Mouse (Mus musculus) intestine, postnatal 0 days (tissue): ENCODE results near the gene Ankrd37. TPM values are rescaled to one million over a fixed set of nuclear protein-coding genes. Genes with fewer than 3 reads are reported as not detected.

ENCODE experiments used
- ATAC-seq: fragments of 200-750 bp; cut with Nextera tagmentation; 2 replicates; pipeline ENCODE4 v1.8.0; 2017; ENCODE audit warnings: mild to moderate bottlenecking, moderate TSS enrichment, moderate library complexity
- H3K27ac ChIP-seq: fragments of 300-500 bp; sonication (generic); 2 replicates; pipeline ENCODE4 v1.5.1; 2014; ENCODE audit warnings: mild to moderate bottlenecking, low read depth, low read length, moderate library complexity
- H3K27me3 ChIP-seq: fragments of 300-500 bp; sonication (generic); replicated peaks from 2 replicates; pipeline ENCODE4 v1.6.1; 2014; ENCODE audit warnings: low read length, mixed read lengths; ENCODE audit not compliant: control insufficient read depth, insufficient read depth
- H3K36me3 ChIP-seq: fragments of 300-500 bp; sonication (generic); 2 replicates; pipeline ENCODE4 v1.6.1; 2014; ENCODE audit warnings: mild to moderate bottlenecking, moderate library complexity; ENCODE audit not compliant: control insufficient read depth, insufficient read depth
- H3K4me1 ChIP-seq: fragments of 300-500 bp; sonication (generic); replicated peaks from 2 replicates; pipeline ENCODE4 v1.6.1; 2014; ENCODE audit warnings: antibody characterized with exemption, low read length, mixed read lengths; ENCODE audit not compliant: control insufficient read depth, insufficient read depth
- H3K4me2 ChIP-seq: fragments of 300-500 bp; sonication (generic); replicated peaks from 2 replicates; pipeline ENCODE4 v1.6.1; 2014; ENCODE audit warnings: low read depth, mild to moderate bottlenecking, moderate library complexity
- H3K4me3 ChIP-seq: fragments of 300-500 bp; sonication (generic); 2 replicates; pipeline ENCODE4 v1.5.1; 2014; ENCODE audit warnings: low read depth, low read length
- H3K9ac ChIP-seq: fragments of 300-500 bp; sonication (generic); 2 replicates; pipeline ENCODE4 v1.6.1; 2014; ENCODE audit warnings: mild to moderate bottlenecking, low read depth, low read length
- H3K9me3 ChIP-seq: fragments of 300-500 bp; sonication (generic); 2 replicates; pipeline ENCODE4 v1.6.1; 2016; ENCODE audit warnings: mixed run types; ENCODE audit not compliant: control insufficient read depth
- CTCF ChIP-seq: sonication (generic); IDR thresholded peaks from 2 replicates; pipeline ENCODE4 v1.5.1; 2016; ENCODE audit warnings: low read depth, mild to moderate bottlenecking, control low read depth, antibody characterized with exemption, moderate library complexity
- WGBS: fragments of 180-500 bp; shearing (Covaris S2); extraction: QIAGEN DNeasy Blood & Tissue Kit; methylation state at CpG from one replicate; pipeline ENCODE4 v1.1.7; 2014; 5-methylcytosine and 5-hydroxymethylcytosine counted together
- polyA plus RNA-seq: library from polyadenylated mRNA; unstranded; fragments of >200 nt; fragmentation: Nextera tagmentation; extraction: Ambion mirVana; gene quantifications from 2 replicates; pipeline ENCODE4 v1.2.1, GENCODE M21; 2015

Gene Ankrd37
- polyA plus RNA-seq, 1 experiment from 2014 or later, result 32.7 TPM

GRCm38 (mm10) chr8:45998228-45998627 lies 7.3 kb downstream of the Ankrd37 start:
- Histone ChIP-seq H3K27me3 (no peaks in the 10 kb centered on the region), H3K4me2 (peak overlapping the region; percentile 78), H3K4me3 (no peak overlapping the region), H3K27ac (no peak overlapping the region), H3K9me3 (no peaks in the 10 kb centered on the region), H3K4me1 (no peaks in the 10 kb centered on the region; the same call in 1 of the 2 replicates), H3K9ac (no peak overlapping the region), H3K36me3 (peaks cover 16% of the 10 kb centered on the region)
- ATAC-seq, result no peak
- 74% methylated on average over 2 of the region's 2 CpGs for WGBS
- TF ChIP-seq CTCF, result peak; percentile 64

- Histone ChIP-seq H3K36me3 (peaks cover 30% of the 10 kb centered on the region), H3K27me3 (no peaks in the 10 kb centered on the region)
These were observed 9.9 kb downstream of the Ankrd37 start for GRCm38 (mm10) chr8:45995576-45995975.

GRCm38 (mm10) chr8:45994111-45994510 lies 11.4 kb downstream of the Ankrd37 start:
- H3K36me3 ChIP-seq, result peaks cover 37% of the 10 kb centered on the region
- WGBS, result 92% methylated on average over 2 of the region's 2 CpGs

More at GRCm38 (mm10) chr8:45995576-45995975, 9.9 kb downstream of the Ankrd37 start:
- no peak overlapping the region for H3K4me3 ChIP-seq
- H3K9ac ChIP-seq, result no peak overlapping the region
- WGBS, result 56% methylated on average over 3 of the region's 3 CpGs
- H3K9me3 ChIP-seq, result no peaks in the 10 kb centered on the region
- no peak for TF ChIP-seq CTCF
- ATAC-seq, result no peak
- no peaks in the 10 kb centered on the region; the same call in 1 of the 2 replicates for H3K4me1 ChIP-seq
- no peak overlapping the region; the same call in 1 of the 2 replicates for H3K27ac ChIP-seq
- H3K4me2 ChIP-seq, result no peak overlapping the region

GRCm38 (mm10) chr8:45990631-45991310 lies 14.7 kb downstream of the Ankrd37 start:
- H3K4me2 ChIP-seq, result no peak overlapping the region
- H3K9me3 ChIP-seq, result no peaks in the 10 kb centered on the region
- H3K4me3 ChIP-seq, result no peak overlapping the region
- H3K27me3 ChIP-seq, result no peaks in the 10 kb centered on the region
- WGBS, result 96% methylated on average over 4 of the region's 4 CpGs
- no peak overlapping the region for H3K27ac ChIP-seq
- no peaks in the 10 kb centered on the region; the same call in 1 of the 2 replicates for H3K4me1 ChIP-seq
- no peak for TF ChIP-seq CTCF
- ATAC-seq, result no peak
- peaks cover 36% of the 10 kb centered on the region for H3K36me3 ChIP-seq
- no peak overlapping the region for H3K9ac ChIP-seq

More at GRCm38 (mm10) chr8:45994111-45994510, 11.4 kb downstream of the Ankrd37 start:
- TF ChIP-seq CTCF, result peak; percentile 53
- H3K4me1 ChIP-seq, result no peaks in the 10 kb centered on the region; the same call in 1 of the 2 replicates
- H3K4me2 ChIP-seq, result no peak overlapping the region
- no peaks in the 10 kb centered on the region for H3K27me3 ChIP-seq
- H3K9me3 ChIP-seq, result no peaks in the 10 kb centered on the region
- no peak for ATAC-seq
- H3K27ac ChIP-seq, result no peak overlapping the region
- H3K9ac ChIP-seq, result no peak overlapping the region
- no peak overlapping the region for H3K4me3 ChIP-seq

- TF ChIP-seq CTCF, result no peak
- Histone ChIP-seq H3K36me3 (peaks cover 44% of the 10 kb centered on the region), H3K4me1 (no peaks in the 10 kb centered on the region), H3K27me3 (no peaks in the 10 kb centered on the region), H3K9me3 (no peaks in the 10 kb centered on the region), H3K4me3 (no peak overlapping the region), H3K9ac (no peak overlapping the region), H3K27ac (no peak overlapping the region), H3K4me2 (no peak overlapping the region)
- no peak for ATAC-seq
- WGBS, result 57% methylated on average over 2 of the region's 2 CpGs
These were observed 17.3 kb downstream of the Ankrd37 start for GRCm38 (mm10) chr8:45988189-45988588.

- Histone ChIP-seq H3K27ac (no peak overlapping the region), H3K27me3 (no peaks in the 10 kb centered on the region), H3K9me3 (no peaks in the 10 kb centered on the region), H3K4me2 (no peak overlapping the region), H3K9ac (no peak overlapping the region), H3K4me1 (no peaks in the 10 kb centered on the region), H3K4me3 (no peak overlapping the region), H3K36me3 (peaks cover 51% of the 10 kb centered on the region)
- ATAC-seq, result no peak
- WGBS, result 56% methylated on average over 3 of the region's 3 CpGs
- TF ChIP-seq CTCF, result no peak
These were observed 18.8 kb downstream of the Ankrd37 start for GRCm38 (mm10) chr8:45986665-45987064.
